ENCODE assay signal across 8 mouse cellular contexts in the genomic region with DNA sequence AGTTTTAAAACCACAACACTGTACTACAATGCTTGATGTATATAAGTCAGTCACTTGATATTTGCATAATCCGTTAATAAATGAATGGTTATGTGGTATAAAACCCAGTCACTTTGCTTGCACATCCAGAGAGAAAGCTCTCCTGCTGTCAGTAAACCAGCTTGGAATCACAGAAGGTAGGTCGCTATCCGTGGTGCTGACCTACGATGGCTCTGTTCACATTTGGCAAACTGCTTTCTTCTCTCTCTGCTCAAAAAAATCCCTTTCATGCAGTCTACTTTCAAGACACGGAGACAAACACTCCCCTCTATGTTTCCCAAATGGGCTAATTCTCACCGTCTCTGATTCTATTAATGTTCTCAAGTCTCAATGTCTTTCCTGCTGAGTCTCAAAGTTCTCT. TPM values are rescaled to one million over a fixed set of nuclear protein-coding genes. Genes with fewer than 3 reads are reported as not detected.
A peak's percentile ranks its signal among the peaks of the same experiment; 100 is the strongest.
DNase-seq lines count a peak whose midpoint lies in the region; ATAC-seq and TF ChIP-seq lines count a peak whose summit lies in the region.

No protein-coding gene starts in this region.

- H3K27me3 ChIP-seq in hindbrain, embryonic 14.5 days (ENCODE audit: control insufficient read depth, insufficient read depth, low read length), result peaks cover 26% of the 10 kb centered on the region
- peaks cover 3% of the 10 kb centered on the region; the same call in 1 of the 2 replicates for H3K27me3 ChIP-seq in midbrain, embryonic 15.5 days (replicated peaks)

- TF ChIP-seq CTCF in cortical plate, adult 2 months (IDR thresholded peaks at IDR 0.05; ENCODE audit: extremely low read depth, insufficient read depth, low read length), result no peak

- no peaks in the 10 kb centered on the region for H3K9me3 ChIP-seq in hindbrain, embryonic 14.5 days (ENCODE audit: control insufficient read depth, low read length)
- H3K9me3 ChIP-seq in midbrain, embryonic 15.5 days, result no peaks in the 10 kb centered on the region

- H3K27ac ChIP-seq in cortical plate, adult 2 months (ENCODE audit: insufficient read depth, low read length), result no peak overlapping the region
- peak overlapping the region; percentile 86 for H3K27ac ChIP-seq in hindbrain, embryonic 14.5 days
- H3K27ac ChIP-seq in midbrain, embryonic 15.5 days, result peak overlapping the region; percentile 84

- DNase-seq in cerebellum, adult 18-20 months, result peak; percentile 21 to 38
- DNase-seq in cerebellum, adult 11-12 months, result no peak
- DNase-seq in 3T3-L1 (ENCODE audit: low read depth, low spot score), result peak; percentile 37
- DNase-seq in hindbrain, embryonic 14.5 days (ENCODE audit: low spot score), result peak; percentile 64
- no peak for DNase-seq in frontal cortex, postnatal 10 days (ENCODE audit: low spot score in 2 of 2)
- no peak for DNase-seq in gastrocnemius, postnatal 14 days

- WGBS in hindbrain, embryonic 14.5 days, result under 1% methylated on average over 6 of the region's 6 CpGs
- WGBS in midbrain, embryonic 15.5 days, result under 1% methylated on average over 6 of the region's 6 CpGs

- intact Hi-C loops in gastrocnemius, postnatal 14 days (cut with DNase I; ENCODE audit: low total_unique reads), result no loop called here

- no peak for TF ChIP-seq POLR2A in cortical plate, adult 2 months (IDR thresholded peaks at IDR 0.05; ENCODE audit: extremely low read depth, insufficient read depth, low read length)

- H3K4me3 ChIP-seq in cortical plate, adult 2 months (ENCODE audit: insufficient read depth, low read length), result peak overlapping the region; percentile 91
- H3K4me3 ChIP-seq in hindbrain, embryonic 14.5 days (replicated peaks; ENCODE audit: low read length), result peak overlapping the region; percentile 62
- peak overlapping the region; percentile 79 for H3K4me3 ChIP-seq in midbrain, embryonic 15.5 days

- H3K9ac ChIP-seq in hindbrain, embryonic 14.5 days, result peak overlapping the region; percentile 77
- H3K9ac ChIP-seq in midbrain, embryonic 15.5 days, result peak overlapping the region; percentile 54

- H3K36me3 ChIP-seq in hindbrain, embryonic 14.5 days (replicated peaks; ENCODE audit: control insufficient read depth, insufficient read depth), result no peaks in the 10 kb centered on the region
- H3K36me3 ChIP-seq in midbrain, embryonic 15.5 days (replicated peaks), result no peaks in the 10 kb centered on the region

- no peak for ATAC-seq in hindbrain, embryonic 14.5 days (ENCODE audit: low FRiP score)
- ATAC-seq in midbrain, embryonic 15.5 days (replicated peaks), result no peak

- H3K4me1 ChIP-seq in cortical plate, adult 2 months (ENCODE audit: control insufficient read depth, insufficient read depth, low read length), result no peaks in the 10 kb centered on the region
- no peaks in the 10 kb centered on the region; the same call in 1 of the 2 replicates for H3K4me1 ChIP-seq in hindbrain, embryonic 14.5 days (replicated peaks; ENCODE audit: control insufficient read depth, insufficient read depth, low read length)
- H3K4me1 ChIP-seq in midbrain, embryonic 15.5 days, result peaks cover 24% of the 10 kb centered on the region

- peak overlapping the region; percentile 90 for H3K4me2 ChIP-seq in hindbrain, embryonic 14.5 days (replicated peaks)
- peak overlapping the region; percentile 92 for H3K4me2 ChIP-seq in midbrain, embryonic 15.5 days

RNA-seq across cellular contexts. Expression of gene Car10, which starts 0.8 kb away (rescaled TPM):
- 86.1 and 88.0 TPM in 2 replicates for polyA plus RNA-seq in cortical plate, adult 2 months (2012; rRNA removed)
- 51.5 TPM in 2 replicates for polyA plus RNA-seq in hindbrain, embryonic 14.5 days (2014; fragmentation: Nextera tagmentation; extraction: Ambion mirVana)
- polyA plus RNA-seq in midbrain, embryonic 15.5 days (2015; fragmentation: Nextera tagmentation; extraction: Ambion mirVana), result 41.7 and 47.7 TPM in 2 replicates
- total RNA-seq in gastrocnemius, postnatal 14 days (2021), result under 1 TPM in 1 of 2 experiments, not detected in 1; 0.33 TPM

Comparison
In these comparisons a context has a peak if more than half of its experiments do, and no peak if none do; other contexts are left out.
1. DNase-seq: peak in cerebellum, adult 18-20 months (2 of 2), 3T3-L1 (single experiment) and hindbrain, embryonic 14.5 days (single experiment); none in cerebellum, adult 11-12 months (single experiment), frontal cortex, postnatal 10 days (0 of 2) and gastrocnemius, postnatal 14 days (single experiment).
2. Peak in every context shown above with its lines, with median percentiles within 50 percentile points of each other: H3K4me3 ChIP-seq.